Mouse (Mus musculus) yolk sac, embryonic 10.5 days (tissue): ENCODE measurements around the gene Gm8334.
"Not testable (repeated sequence)": the region's sequence is repeated elsewhere in the genome, so short reads cannot be mapped to it uniquely, and the experiment has no call there.

Experiments used
- DNase-seq: peaks from one replicate; pipeline ENCODE4 v3.0.0-alpha.2; 2017; ENCODE audit warnings: low spot score

Gene Gm8334

DNA sequence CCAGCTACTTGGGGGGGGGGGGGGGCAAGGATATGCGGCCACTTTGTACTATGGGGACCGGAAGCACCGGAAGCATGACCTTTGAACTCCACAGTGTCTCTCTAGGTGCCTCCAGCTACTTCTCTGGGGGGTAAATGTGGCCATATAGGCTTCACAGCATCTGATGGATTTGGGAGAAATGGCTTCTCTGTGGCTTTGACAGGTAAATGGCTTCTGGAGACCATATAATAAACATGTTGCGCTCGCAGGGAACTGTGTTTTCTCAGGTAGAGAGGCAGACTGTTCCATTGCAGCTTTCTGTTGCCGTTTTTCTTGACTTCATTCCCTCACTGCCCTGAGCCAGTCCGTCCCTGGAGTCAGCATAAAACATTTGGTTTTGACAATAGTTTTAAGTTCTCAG lies at the start of gene Gm8334:
TSS of gene Gm8334 (minus strand) at position 101 of the 400 bp plus-strand sequence.
- not testable (repeated sequence) for DNase-seq

DNA sequence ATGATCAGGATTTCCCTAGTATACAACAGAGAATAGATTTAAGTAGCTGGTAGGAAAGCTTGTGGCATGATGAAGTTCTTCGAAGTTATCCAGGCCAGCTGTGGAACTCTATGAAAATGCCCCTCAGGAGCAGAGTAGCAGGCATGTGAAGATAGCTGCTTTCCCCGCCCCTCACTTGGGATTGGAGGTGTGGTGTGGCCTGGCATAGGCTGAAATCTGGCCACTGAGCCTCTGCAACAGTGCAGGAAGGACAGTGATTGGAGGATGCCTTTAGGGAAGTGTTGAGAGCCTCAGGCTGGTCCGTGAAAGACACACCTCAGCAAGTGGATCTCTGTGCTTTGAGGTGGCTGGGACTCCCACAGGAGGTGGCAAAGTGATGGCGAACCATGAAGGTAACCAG lies 48.3 kb upstream of the Gm8334 start, which contains the start of gene Gm15127:
TSS of gene Gm15127 (plus strand) at position 301 of the 400 bp plus-strand sequence.
- DNase-seq: not testable (repeated sequence)
